Mouse (Mus musculus): ENCODE data around the gene Eml3. TPM values are rescaled to one million over a fixed set of nuclear protein-coding genes. Genes with fewer than 3 reads are reported as not detected.
"Not testable (repeated sequence)": the region's sequence is repeated elsewhere in the genome, so short reads cannot be mapped to it uniquely, and the experiment has no call there.

Eml3 gene
- polyA plus RNA-seq, 1 experiment from 2014 or later = 33.5 TPM

DNA sequence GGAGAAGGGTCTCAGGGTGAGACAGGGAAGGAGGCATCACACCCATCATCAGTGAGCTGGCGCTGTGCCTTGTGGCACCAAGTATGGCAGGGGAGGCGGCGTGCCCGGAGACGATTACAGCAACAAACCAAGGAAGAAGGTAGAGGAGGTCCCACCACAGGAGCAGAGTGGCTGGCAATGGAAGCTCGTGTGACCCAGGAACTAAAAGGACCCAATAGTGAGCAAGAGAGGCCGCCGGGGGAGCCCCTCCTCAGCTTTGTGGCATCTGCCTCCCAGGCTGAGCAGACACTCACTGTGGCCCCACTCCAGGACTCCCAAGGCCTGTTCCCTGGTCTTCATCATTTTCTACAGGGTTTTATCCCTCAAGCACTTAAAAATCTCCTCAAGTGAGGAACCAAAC, 36.4 kb downstream of the Eml3 start:
- Histone ChIP-seq H3K9me3 (replicated peaks) (no peaks in the 10 kb centered on the region), H3K36me3 (peaks cover 76% of the 10 kb centered on the region), H3K27me3 (no peaks in the 10 kb centered on the region), H3K4me3 (replicated peaks) (peak overlapping the region; percentile 84), H3K9ac (peak overlapping the region; percentile 53), H3K4me2 (peak overlapping the region; percentile 76), H3K27ac (peak overlapping the region; percentile 94), H3K4me1 (peaks cover 33% of the 10 kb centered on the region)
- ATAC-seq (replicated peaks; ENCODE audit: low FRiP score) = no peak
- WGBS = 72% methylated on average over 8 of the region's 8 CpGs

DNA sequence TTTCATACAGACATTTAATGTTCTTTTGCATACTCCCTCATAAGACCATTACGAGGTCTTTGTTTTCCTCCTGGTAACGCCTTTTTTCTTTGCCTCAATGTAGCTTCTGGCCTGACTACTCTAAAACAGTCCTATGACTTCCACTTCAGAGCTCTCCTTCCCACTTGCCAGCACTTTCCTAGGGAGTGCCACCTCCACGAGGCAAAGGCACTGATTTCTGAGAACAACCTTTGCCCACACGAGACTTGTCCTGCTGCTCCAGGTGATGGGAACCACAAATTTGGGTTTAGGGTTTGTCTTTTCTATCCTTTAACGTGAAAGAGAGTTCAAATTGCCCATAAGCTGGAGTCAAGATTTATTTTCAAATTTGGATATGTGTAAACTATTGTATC, 36.8 kb downstream of the Eml3 start:
- no peaks in the 10 kb centered on the region for H3K9me3 ChIP-seq (replicated peaks)
- peak overlapping the region; percentile 53 for H3K9ac ChIP-seq
- H3K4me2 ChIP-seq = peak overlapping the region; percentile 76
- no peak for ATAC-seq (replicated peaks; ENCODE audit: low FRiP score)
- peak overlapping the region; percentile 94 for H3K27ac ChIP-seq
- no peaks in the 10 kb centered on the region for H3K27me3 ChIP-seq
- peak overlapping the region; percentile 84 for H3K4me3 ChIP-seq (replicated peaks)
- 28% methylated on average over 5 of the region's 5 CpGs for WGBS
- H3K36me3 ChIP-seq = peaks cover 76% of the 10 kb centered on the region
- H3K4me1 ChIP-seq = peaks cover 33% of the 10 kb centered on the region

DNA sequence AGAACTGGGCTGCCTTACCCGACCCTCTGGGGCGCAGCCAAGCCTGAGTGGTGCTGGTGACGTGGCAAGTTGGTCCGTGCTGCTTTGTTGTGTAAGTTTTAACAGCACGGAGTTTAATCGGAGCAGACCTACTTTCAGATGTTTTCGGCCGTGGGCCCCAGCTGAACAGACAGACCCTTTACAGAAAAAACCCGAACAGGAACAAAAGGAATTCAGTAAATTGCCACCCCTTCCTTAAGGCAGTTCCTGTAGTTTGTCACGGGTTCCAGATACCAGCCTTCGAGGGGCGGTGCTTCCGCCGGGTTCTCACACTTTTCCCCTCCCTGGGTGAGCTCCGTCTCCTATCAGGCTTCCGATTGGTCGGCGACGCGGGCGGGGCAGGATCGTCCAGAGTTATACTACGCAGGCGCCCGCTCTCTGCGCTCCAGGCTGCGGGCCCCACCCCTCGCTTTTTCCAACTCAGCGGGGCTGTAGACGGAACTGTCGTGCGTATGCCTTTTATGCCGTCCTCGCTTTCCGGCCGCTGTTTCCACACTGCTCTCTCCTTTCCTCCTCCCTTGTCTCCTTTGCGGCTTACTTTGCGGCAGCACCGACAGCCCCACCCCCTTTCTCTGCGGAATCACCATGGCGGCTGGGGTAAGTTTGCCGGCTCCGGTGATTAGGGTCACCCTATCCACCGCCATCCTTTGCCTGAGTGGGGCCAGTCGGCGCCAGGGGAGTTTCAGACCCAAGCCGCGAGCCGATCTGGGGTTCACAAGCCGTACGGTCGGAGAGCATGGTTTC, 37.4 kb downstream of the Eml3 start, which contains the start of gene Eef1g:
TSS of gene Eef1g (plus strand) at position 452 of the 783 bp plus-strand sequence.
- H3K27ac ChIP-seq = peak within 1 kb of the TSS; percentile 94
- no peaks in the 10 kb centered on the region for H3K27me3 ChIP-seq
- no peaks in the 10 kb centered on the region for H3K9me3 ChIP-seq (replicated peaks)
- peak within 1 kb of the TSS; percentile 84 for H3K4me3 ChIP-seq (replicated peaks)
- peak within 1 kb of the TSS; percentile 76 for H3K4me2 ChIP-seq
- WGBS = under 1% methylated on average over 52 of the region's 52 CpGs
- peak within 1 kb of the TSS; percentile 86 for H3K9ac ChIP-seq
- peaks cover 76% of the 10 kb centered on the region for H3K36me3 ChIP-seq
- ATAC-seq (replicated peaks; ENCODE audit: low FRiP score) = peak; percentile 99
- H3K4me1 ChIP-seq = peaks cover 33% of the 10 kb centered on the region

DNA sequence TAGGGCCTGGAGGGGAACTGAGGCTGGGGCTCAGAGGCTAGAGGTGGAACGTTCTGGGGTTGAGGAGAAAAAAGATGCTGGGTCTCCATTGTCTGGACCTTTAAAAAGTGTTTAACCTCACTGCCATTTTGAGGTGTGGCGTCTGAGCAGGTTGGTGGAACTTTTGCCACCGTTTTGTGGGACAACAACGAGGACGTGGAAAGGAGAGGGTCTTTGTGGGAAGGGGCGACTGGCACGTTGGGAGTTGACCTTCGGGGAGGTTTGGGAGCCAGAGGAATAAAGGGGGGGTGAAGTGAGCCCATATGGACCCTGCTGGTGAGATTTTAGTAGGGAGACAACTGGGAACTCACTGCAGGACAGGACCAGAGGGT, 38.0 kb downstream of the Eml3 start:
- H3K27me3 ChIP-seq = no peaks in the 10 kb centered on the region
- peak overlapping the region; percentile 84 for H3K4me3 ChIP-seq (replicated peaks)
- WGBS = under 1% methylated on average over 8 of the region's 8 CpGs
- no peak for ATAC-seq (replicated peaks; ENCODE audit: low FRiP score)
- H3K9me3 ChIP-seq (replicated peaks) = no peaks in the 10 kb centered on the region
- peak overlapping the region; percentile 76 for H3K4me2 ChIP-seq
- H3K4me1 ChIP-seq = peaks cover 33% of the 10 kb centered on the region
- peaks cover 76% of the 10 kb centered on the region for H3K36me3 ChIP-seq
- peak overlapping the region; percentile 86 for H3K9ac ChIP-seq
- peak overlapping the region; percentile 90 for H3K27ac ChIP-seq

DNA sequence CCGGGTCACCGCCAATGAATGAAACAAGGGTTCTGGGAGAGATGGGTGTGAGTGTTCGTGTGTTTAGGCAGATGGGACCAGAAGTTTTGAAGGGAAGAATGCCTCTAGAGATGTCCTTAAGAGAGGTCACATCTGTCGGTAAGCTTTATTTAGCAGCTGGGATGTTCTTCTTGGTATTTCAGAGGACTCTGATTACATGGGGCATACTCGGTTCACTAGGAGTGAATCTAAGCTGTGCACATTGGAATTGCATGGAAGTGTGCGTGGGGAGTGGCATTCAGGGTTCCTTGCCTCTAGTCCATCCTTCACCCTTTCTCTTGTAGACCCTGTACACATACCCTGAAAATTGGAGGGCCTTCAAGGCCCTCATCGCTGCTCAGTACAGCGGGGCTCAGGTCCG, 38.5 kb downstream of the Eml3 start:
- peaks cover 33% of the 10 kb centered on the region for H3K4me1 ChIP-seq
- peak overlapping the region; percentile 86 for H3K9ac ChIP-seq
- no peak for ATAC-seq (replicated peaks; ENCODE audit: low FRiP score)
- H3K4me3 ChIP-seq (replicated peaks) = peak overlapping the region; percentile 84
- WGBS = 2% methylated on average over 9 of the region's 9 CpGs
- no peaks in the 10 kb centered on the region for H3K27me3 ChIP-seq
- H3K4me2 ChIP-seq = peak overlapping the region; percentile 76
- H3K27ac ChIP-seq = peak overlapping the region; percentile 90; the same call in 1 of the 2 replicates
- H3K9me3 ChIP-seq (replicated peaks) = no peaks in the 10 kb centered on the region
- H3K36me3 ChIP-seq = peaks cover 76% of the 10 kb centered on the region

DNA sequence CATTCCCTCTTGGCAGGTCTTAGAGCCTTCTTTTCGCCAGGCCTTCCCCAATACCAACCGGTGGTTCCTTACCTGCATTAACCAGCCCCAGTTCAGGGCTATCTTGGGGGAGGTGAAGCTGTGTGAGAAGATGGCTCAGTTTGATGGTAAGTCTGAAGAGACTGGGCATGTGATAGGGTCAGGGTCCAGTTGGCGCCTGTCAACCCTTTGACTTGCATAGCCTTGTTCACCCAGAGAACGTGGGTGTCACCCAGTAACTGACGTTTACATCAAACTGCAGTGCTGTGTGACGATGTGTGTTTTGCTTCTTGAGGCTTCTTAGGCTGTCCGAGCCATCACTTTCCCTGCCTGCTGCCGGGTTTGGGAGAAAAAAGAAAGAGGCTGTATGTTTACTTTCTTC, 43.1 kb downstream of the Eml3 start:
- not testable (repeated sequence) for H3K9me3 ChIP-seq (replicated peaks); H3K27me3 ChIP-seq; ATAC-seq (replicated peaks; ENCODE audit: low FRiP score); H3K4me3 ChIP-seq (replicated peaks); H3K27ac ChIP-seq; H3K4me2 ChIP-seq; H3K9ac ChIP-seq
- Histone ChIP-seq H3K4me1 (peaks cover 26% of the 10 kb centered on the region), H3K36me3 (peaks cover 91% of the 10 kb centered on the region)
- WGBS = 86% methylated on average over 8 of the region's 8 CpGs

DNA sequence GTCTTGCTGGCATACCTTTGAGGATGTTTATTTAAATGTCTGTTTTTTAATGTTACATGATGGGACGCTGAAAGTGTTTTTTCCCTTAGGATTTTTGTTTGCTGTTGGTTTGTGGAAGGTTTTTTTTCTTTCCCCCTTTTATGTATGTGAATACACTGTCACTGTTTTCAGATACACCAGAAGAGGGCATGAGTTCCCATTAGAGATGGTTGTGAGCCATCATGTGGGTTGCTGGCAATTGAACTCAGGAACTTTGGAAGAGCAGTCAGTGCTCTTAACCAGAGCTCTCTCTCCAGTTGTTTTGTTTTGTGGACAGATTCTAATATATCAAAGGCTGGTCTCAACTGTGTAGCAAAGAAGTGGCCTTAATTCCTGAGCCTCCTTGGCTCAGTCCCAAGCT, 45.3 kb downstream of the Eml3 start:
- no peaks in the 10 kb centered on the region for H3K27me3 ChIP-seq
- ATAC-seq (replicated peaks; ENCODE audit: low FRiP score) = no peak
- H3K4me3 ChIP-seq (replicated peaks) = no peak overlapping the region
- H3K27ac ChIP-seq = peak overlapping the region; percentile 13; the same call in 1 of the 2 replicates
- H3K9ac ChIP-seq = no peak overlapping the region
- H3K4me1 ChIP-seq = peaks cover 11% of the 10 kb centered on the region; the same call in 1 of the 2 replicates
- no peak overlapping the region for H3K4me2 ChIP-seq
- H3K9me3 ChIP-seq (replicated peaks) = no peaks in the 10 kb centered on the region
- peaks cover 100% of the 10 kb centered on the region for H3K36me3 ChIP-seq
- 82% methylated on average over 1 of the region's 1 CpGs for WGBS

DNA sequence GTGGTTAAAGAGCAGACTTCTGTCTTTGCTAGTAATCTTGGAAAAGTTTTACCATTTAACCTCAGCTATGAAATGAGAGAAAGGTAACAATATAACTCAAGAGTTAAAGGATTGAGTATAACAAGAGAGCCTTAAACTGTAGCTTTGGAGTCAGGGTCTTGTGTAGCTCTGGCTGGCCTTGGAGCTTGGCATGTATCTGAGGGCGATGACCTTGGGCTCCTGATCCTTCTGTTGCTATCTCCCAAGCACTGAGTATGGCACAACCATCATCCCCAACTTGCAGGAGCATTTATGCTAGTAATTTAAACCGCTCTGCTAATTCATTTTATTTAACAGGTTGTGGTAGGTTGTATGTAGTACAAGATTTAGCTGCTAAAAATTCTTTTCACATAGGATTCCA, 46.1 kb downstream of the Eml3 start:
- WGBS = 89% methylated on average over 2 of the region's 2 CpGs
- ATAC-seq (replicated peaks; ENCODE audit: low FRiP score) = no peak

DNA sequence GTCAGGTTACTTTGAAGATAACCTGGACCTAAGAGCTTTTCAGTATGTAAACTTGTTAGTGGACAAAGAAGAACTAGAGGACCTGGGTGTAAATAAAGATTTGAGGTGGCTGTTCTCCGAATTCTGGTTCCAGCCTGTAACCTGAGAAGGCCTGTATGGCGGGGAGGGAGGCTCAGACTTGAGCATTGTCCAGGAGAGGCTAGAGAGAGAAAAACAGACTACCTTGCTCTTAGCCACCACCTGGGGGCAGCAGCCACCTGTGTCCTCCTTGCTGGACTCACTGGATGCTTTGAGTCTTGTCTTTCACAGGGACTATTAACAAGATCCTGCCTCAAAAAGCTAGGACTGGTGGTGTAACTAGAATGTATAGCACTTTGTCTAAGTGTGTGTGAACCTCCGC, 47.2 kb downstream of the Eml3 start:
- H3K36me3 ChIP-seq = peaks cover 96% of the 10 kb centered on the region
- H3K4me2 ChIP-seq = no peak overlapping the region
- H3K27ac ChIP-seq = peak overlapping the region; percentile 5; the same call in 1 of the 2 replicates
- no peak overlapping the region for H3K9ac ChIP-seq
- no peak overlapping the region for H3K4me3 ChIP-seq (replicated peaks)
- no peaks in the 10 kb centered on the region for H3K9me3 ChIP-seq (replicated peaks)
- peaks cover 6% of the 10 kb centered on the region; the same call in 1 of the 2 replicates for H3K4me1 ChIP-seq
- WGBS = 39% methylated on average over 3 of the region's 3 CpGs
- no peaks in the 10 kb centered on the region for H3K27me3 ChIP-seq
- ATAC-seq (replicated peaks; ENCODE audit: low FRiP score) = peak; percentile 87; the same call in 1 of the 2 replicates

More for the DNA sequence above, 46.1 kb downstream of the Eml3 start:
- H3K27ac ChIP-seq = peak overlapping the region; percentile 13; the same call in 1 of the 2 replicates
- H3K9ac ChIP-seq = no peak overlapping the region
- H3K36me3 ChIP-seq = peaks cover 100% of the 10 kb centered on the region
- H3K9me3 ChIP-seq (replicated peaks) = no peaks in the 10 kb centered on the region
- no peaks in the 10 kb centered on the region for H3K27me3 ChIP-seq
- no peak overlapping the region for H3K4me3 ChIP-seq (replicated peaks)
- H3K4me1 ChIP-seq = peaks cover 6% of the 10 kb centered on the region; the same call in 1 of the 2 replicates
- no peak overlapping the region for H3K4me2 ChIP-seq

DNA sequence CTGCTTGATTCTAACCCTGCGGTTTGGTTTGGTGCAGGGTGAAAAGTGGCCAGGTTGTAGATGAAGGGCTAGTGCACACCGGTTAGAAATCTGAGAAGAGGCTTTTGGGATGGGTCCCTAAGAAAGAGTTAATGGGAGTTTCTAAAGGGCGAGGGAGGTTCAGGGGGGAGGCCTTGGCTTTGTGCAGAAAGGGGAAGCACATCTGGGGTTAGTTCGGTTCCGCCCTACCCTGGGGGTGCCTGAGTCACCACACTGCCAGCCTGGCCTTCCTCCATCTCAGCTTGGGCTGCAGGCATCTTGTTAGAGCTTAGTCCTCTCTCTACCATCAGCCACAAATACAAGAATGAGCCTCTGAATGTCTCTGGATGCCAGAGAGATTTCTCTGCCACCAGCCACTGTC, 51.4 kb downstream of the Eml3 start:
- no peak overlapping the region for H3K4me3 ChIP-seq (replicated peaks)
- peaks cover 36% of the 10 kb centered on the region for H3K4me1 ChIP-seq
- H3K9ac ChIP-seq = no peak overlapping the region
- H3K9me3 ChIP-seq (replicated peaks) = no peaks in the 10 kb centered on the region
- WGBS = 59% methylated on average over 5 of the region's 5 CpGs
- no peaks in the 10 kb centered on the region for H3K27me3 ChIP-seq
- no peak overlapping the region for H3K4me2 ChIP-seq
- no peak for ATAC-seq (replicated peaks; ENCODE audit: low FRiP score)
- peaks cover 54% of the 10 kb centered on the region for H3K36me3 ChIP-seq
- no peak overlapping the region; the same call in 1 of the 2 replicates for H3K27ac ChIP-seq

DNA sequence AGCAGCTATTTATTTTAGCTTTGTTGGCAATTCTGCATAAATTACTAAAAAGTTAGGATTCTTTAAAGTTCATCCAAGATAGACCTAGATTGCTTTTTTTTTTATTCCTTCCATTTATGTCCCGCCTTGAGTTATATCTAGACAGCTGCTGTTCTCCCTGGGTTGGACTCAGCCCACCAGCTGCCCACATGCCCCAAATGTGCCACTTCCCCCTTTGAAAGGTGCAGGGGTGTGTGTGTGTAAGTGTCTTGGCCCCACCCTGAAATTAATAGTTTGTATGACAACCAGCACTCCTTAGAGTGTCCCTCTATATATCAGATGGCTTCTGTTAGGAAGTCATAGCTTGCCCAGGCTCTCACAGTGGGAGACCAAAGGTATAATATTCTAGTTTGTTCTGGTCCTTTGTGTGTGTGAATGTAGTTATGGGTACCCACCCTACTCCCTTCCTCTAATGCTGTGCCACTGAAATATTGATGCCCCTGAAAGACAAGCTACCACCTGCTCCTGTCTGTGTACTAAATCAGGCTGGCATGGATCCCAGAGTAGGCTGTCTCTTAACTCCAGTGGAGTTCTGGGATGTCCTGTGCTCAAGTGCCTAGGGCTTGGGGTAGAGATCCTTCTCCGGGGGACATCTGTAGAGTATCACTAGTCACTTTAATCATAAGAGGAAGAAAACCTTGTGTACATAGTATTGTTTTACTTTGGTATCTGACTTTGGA, 52.3 kb downstream of the Eml3 start:
- 72% methylated on average over 2 of the region's 2 CpGs for WGBS
- Histone ChIP-seq H3K27ac (no peak overlapping the region), H3K9ac (no peak overlapping the region), H3K27me3 (no peaks in the 10 kb centered on the region), H3K36me3 (peaks cover 45% of the 10 kb centered on the region), H3K4me2 (no peak overlapping the region), H3K4me3 (replicated peaks) (no peak overlapping the region), H3K4me1 (peaks cover 32% of the 10 kb centered on the region), H3K9me3 (replicated peaks) (no peaks in the 10 kb centered on the region)
- no peak for ATAC-seq (replicated peaks; ENCODE audit: low FRiP score)

Measured in kidney, embryonic 15.5 days (tissue).